ENCODE assay signal across 20 mouse cellular contexts in genomic region chr14:24199732-24200131, GRCm38 (mm10). TPM values are rescaled to one million over a fixed set of nuclear protein-coding genes. Genes with fewer than 3 reads are reported as not detected.
DNase-seq lines count a peak whose midpoint lies in the region; ATAC-seq lines count a peak whose summit lies in the region.
"Had no signal": no experiment of that assay in that cellular context is flagged by ENCODE, and none has a peak within 500 bp of the region (broad histone marks: within the 10 kb centered on the region; RNA-seq: fewer than 3 reads in every experiment).

No protein-coding gene starts in this region.

- H3K27ac ChIP-seq in heart, embryonic 15.5 days = peak overlapping the region; percentile 35
- H3K27ac ChIP-seq in kidney, embryonic 16.5 days (ENCODE audit: low read length) = peak overlapping the region; percentile 14; the same call in 1 of the 2 replicates
- H3K27ac ChIP-seq: forebrain, embryonic 15.5 days; hindbrain, embryonic 15.5 days; neural tube, embryonic 13.5 days had no signal

- intact Hi-C loops in heart, postnatal 10 days (cut with DNase I) = no loop called here

- no peaks in the 10 kb centered on the region for H3K9me3 ChIP-seq in heart, embryonic 15.5 days (replicated peaks)
- no peaks in the 10 kb centered on the region for H3K9me3 ChIP-seq in kidney, embryonic 16.5 days (ENCODE audit: low read length)
- H3K9me3 ChIP-seq: forebrain, embryonic 15.5 days; hindbrain, embryonic 15.5 days; neural tube, embryonic 13.5 days had no signal

- ATAC-seq in heart, embryonic 15.5 days (replicated peaks; ENCODE audit: insufficient number of reproducible peaks, insufficient read depth, low FRiP score, low read depth) = peak; percentile 53; the same call in 1 of the 2 replicates
- no peak for ATAC-seq in kidney, embryonic 16.5 days (ENCODE audit: low FRiP score, low TSS enrichment)
- ATAC-seq in monocyte, adult 5-6 weeks (replicated peaks; ENCODE audit: insufficient number of reproducible peaks, low FRiP score, low TSS enrichment, poor library complexity, severe bottlenecking) = no peak
- ATAC-seq: forebrain, embryonic 15.5 days had no signal

- H3K4me2 ChIP-seq in heart, embryonic 15.5 days = no peak overlapping the region
- no peak overlapping the region for H3K4me2 ChIP-seq in kidney, embryonic 16.5 days (replicated peaks; ENCODE audit: low read depth, low read length)
- H3K4me2 ChIP-seq: forebrain, embryonic 15.5 days; hindbrain, embryonic 15.5 days; neural tube, embryonic 13.5 days had no signal

- no peak for DNase-seq in heart, postnatal 10 days
- no peak for DNase-seq in kidney, postnatal 25 days
- DNase-seq in 3134 (ENCODE audit: extremely low read depth, insufficient read length, low spot score) = peak; percentile 26
- DNase-seq in 3T3-L1 (ENCODE audit: low read depth, low spot score) = peak; percentile 57
- DNase-seq in spleen, postnatal 4 days (ENCODE audit: low spot score in 2 of 2) = no peak
- DNase-seq: adrenal gland, postnatal 36 days; cerebellum, adult 9-10 months; gastrocnemius, postnatal 14 days; kidney, adult 8-10 months; midbrain, embryonic 14.5 days; retina, postnatal 1 day; right cerebral cortex, postnatal 25 days; spleen, adult 18-20 months; thymus, postnatal 25 days had no signal

- H3K4me3 ChIP-seq in heart, embryonic 15.5 days = no peak overlapping the region
- no peak overlapping the region for H3K4me3 ChIP-seq in kidney, embryonic 16.5 days (ENCODE audit: low read length)
- H3K4me3 ChIP-seq: forebrain, embryonic 15.5 days; hindbrain, embryonic 15.5 days; neural tube, embryonic 13.5 days had no signal

- H3K4me1 ChIP-seq in heart, embryonic 15.5 days (replicated peaks) = peaks cover 45% of the 10 kb centered on the region
- H3K4me1 ChIP-seq in kidney, embryonic 16.5 days (ENCODE audit: insufficient read depth, low read length) = peaks cover 19% of the 10 kb centered on the region

- no peak overlapping the region for H3K9ac ChIP-seq in heart, embryonic 15.5 days
- H3K9ac ChIP-seq in kidney, embryonic 16.5 days (replicated peaks; ENCODE audit: low read length) = no peak overlapping the region
- H3K9ac ChIP-seq: forebrain, embryonic 15.5 days; hindbrain, embryonic 15.5 days; neural tube, embryonic 13.5 days had no signal

- 42% methylated on average over 6 of the region's 6 CpGs for WGBS in heart, embryonic 15.5 days
- 70% methylated on average over 6 of the region's 6 CpGs for WGBS in kidney, embryonic 16.5 days

- H3K36me3 ChIP-seq in heart, embryonic 15.5 days = no peaks in the 10 kb centered on the region
- H3K36me3 ChIP-seq in kidney, embryonic 16.5 days (ENCODE audit: insufficient read depth, low read length) = 0 out of 2 replicates have a peak, but pooled peaks cover 3% of the 10 kb centered on the region
- H3K36me3 ChIP-seq: forebrain, embryonic 15.5 days had no signal

- no peaks in the 10 kb centered on the region for H3K27me3 ChIP-seq in heart, embryonic 15.5 days
- no peaks in the 10 kb centered on the region for H3K27me3 ChIP-seq in kidney, embryonic 16.5 days (ENCODE audit: insufficient read depth, low read length)
- H3K27me3 ChIP-seq: forebrain, embryonic 15.5 days; hindbrain, embryonic 15.5 days; neural tube, embryonic 13.5 days had no signal

RNA-seq across cellular contexts. Expression of gene Dlg5, which starts 46.0 kb away (rescaled TPM):
- 5.7 and 8.8 TPM in 2 replicates for polyA plus RNA-seq in heart, embryonic 15.5 days (2015; fragmentation: Nextera tagmentation; extraction: Ambion mirVana)
- 10 to 100 TPM; 17.0 to 19.1 TPM for total RNA-seq in heart, postnatal 10 days (2021)
- 13.7 and 15.9 TPM in 2 replicates for polyA plus RNA-seq in kidney, embryonic 16.5 days (2015; fragmentation: Nextera tagmentation; extraction: Ambion mirVana)
- 0.10 TPM in 2 of 3 replicates, not detected in the other for total RNA-seq in monocyte, adult 5-6 weeks (2017)

Comparison
In these comparisons a context has a peak if more than half of its experiments do, and no peak if none do; other contexts are left out.
1. DNase-seq: peak in 3134 (single experiment) and 3T3-L1 (single experiment); none in heart, postnatal 10 days (0 of 2), kidney, postnatal 25 days (0 of 2) and spleen, postnatal 4 days (0 of 2).
2. RNA of gene Dlg5, which starts 46.0 kb away (total RNA-seq): 17.0 to 19.1 TPM in heart, postnatal 10 days; 0.10 TPM in monocyte, adult 5-6 weeks; every median in the first group is over 10 times any median in the second.